Mouse (Mus musculus): ENCODE measurements around the gene Ins2. TPM values are rescaled to one million over a fixed set of nuclear protein-coding genes. Genes with fewer than 3 reads are reported as not detected.

The Ins2 gene
- polyA plus RNA-seq (2021; fragmentation: Nextera tagmentation) = 3.6 TPM in 1 of 2 replicates, not detected in the other
- long read RNA-seq, experiment 1 = 0 reads
- long read RNA-seq, experiment 2 = 0 reads

GRCm38 (mm10) chr7:142743281-142743680, at the start of gene Ins2:
Gene Ins2, minus strand, starts transcription at chr7:142743381.

DNA sequence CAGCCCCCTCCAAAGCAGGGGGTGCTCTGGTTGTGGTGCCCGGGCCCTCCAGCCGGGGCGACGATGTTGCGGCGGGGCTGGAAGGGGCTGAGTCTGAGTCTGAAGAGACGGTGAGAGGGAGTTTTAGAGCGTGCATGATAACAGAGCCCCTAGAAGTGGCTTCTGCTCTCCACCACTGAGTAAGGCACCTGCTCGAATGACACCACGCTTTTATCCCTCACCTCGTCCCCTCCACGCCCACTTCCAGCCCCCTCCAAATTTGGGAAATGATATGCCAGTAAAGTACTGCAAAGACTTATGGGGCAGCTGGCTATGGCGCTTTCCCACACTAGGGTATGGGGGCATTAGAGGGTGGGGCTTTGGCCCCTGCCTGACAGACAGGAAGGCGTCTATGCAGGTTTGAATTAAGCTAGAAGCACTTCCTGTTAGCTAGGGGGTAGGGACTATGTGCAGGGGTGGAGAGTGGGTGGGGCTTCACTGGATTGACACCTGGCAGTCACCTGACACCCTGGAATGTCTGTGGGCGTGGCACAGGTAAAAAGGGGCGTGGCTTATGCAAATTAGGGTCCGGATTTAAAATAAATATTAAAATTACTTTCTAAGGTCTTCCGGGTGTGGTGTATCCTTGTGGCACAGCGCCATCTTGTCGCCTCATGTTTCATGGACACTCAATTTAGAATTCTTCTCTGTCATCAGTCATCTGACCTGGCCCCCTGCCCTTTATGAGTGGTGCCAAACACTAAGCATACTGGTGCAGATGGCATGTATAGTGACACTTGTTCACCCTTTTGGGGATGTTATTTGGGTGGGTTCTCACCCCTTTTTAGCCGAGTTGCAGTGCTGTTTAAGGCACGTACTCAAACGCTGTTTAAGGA, 73.2 kb downstream of the Ins2 start, which contains the start of gene Gm49394:
Gene Gm49394 (minus strand): TSS at position 192 of the 875 bp plus-strand sequence.

GRCm38 (mm10) chr7:142666659-142667058, 76.5 kb downstream of the Ins2 start, which contains the start of gene Igf2:
Gene Igf2, minus strand, starts transcription at chr7:142666816.

Small RNAs within 50 kb of the gene (microRNA-seq; reads per million reads assigned to microRNA genes)
- gene Mir483 = 49.0 reads per million, percentile 51 among the genes with 10 or more reads in this experiment

Other genes with a start within 250 kb of the Ins2 start
- gene Tnnt3, start 244.5 kb downstream of the Ins2 start, polyA plus RNA-seq (2021; fragmentation: Nextera tagmentation) = 0.19 and 0.25 TPM in 2 replicates
- gene Mrpl23, start 210.7 kb downstream of the Ins2 start, polyA plus RNA-seq (2021; fragmentation: Nextera tagmentation) = 42.3 and 45.9 TPM in 2 replicates
- 6.2 and 19.9 TPM in 2 replicates for gene Igf2, start 76.6 kb downstream of the Ins2 start, polyA plus RNA-seq (2021; fragmentation: Nextera tagmentation)
- gene Gm49394, start 73.4 kb downstream of the Ins2 start, polyA plus RNA-seq (2021; fragmentation: Nextera tagmentation) = not detected in 2 replicates
- gene Th, start 187.7 kb upstream of the Ins2 start, polyA plus RNA-seq (2021; fragmentation: Nextera tagmentation) = 0.92 and 1.5 TPM in 2 replicates
- 0.24 and 0.64 TPM in 2 replicates for gene Ascl2, start 225.9 kb upstream of the Ins2 start, polyA plus RNA-seq (2021; fragmentation: Nextera tagmentation)

Measured in layer of hippocampus, adult 6 months (tissue).